Mouse (Mus musculus) MEL (cell line): ENCODE data around the gene Atp13a3. TPM values are rescaled to one million over a fixed set of nuclear protein-coding genes. Genes with fewer than 3 reads are reported as not detected.

Experiments used
- DNase-seq: peaks from one replicate; pipeline ENCODE4 v3.0.0; 2011; ENCODE audit warnings: low read depth, low spot score
- H3K27ac ChIP-seq: 2 replicates; pipeline ENCODE4 v1.5.1; 2012; ENCODE audit warnings: low read depth, mild to moderate bottlenecking, control low read depth, low read length, moderate library complexity; ENCODE audit not compliant: control insufficient read depth
- H3K27me3 ChIP-seq, 2 experiments: fragments of 150-350 bp in 1 of 2; sonication (generic) in 1 of 2; 2 replicates each; pipeline ENCODE4 v1.6.1; 2012; ENCODE audit warnings: low read length in 2 of 2, mild to moderate bottlenecking in 2 of 2, improper control_type of control experiment in 1 of 2, moderate library complexity in 1 of 2; ENCODE audit not compliant: insufficient read depth in 2 of 2, control insufficient read depth in 1 of 2
- H3K36me3 ChIP-seq, 2 experiments: 2 replicates each; pipeline ENCODE4 v1.6.1; 2012 to 2014; ENCODE audit warnings: low read length in 2 of 2, improper control_type of control experiment in 1 of 2, inconsistent platforms in 1 of 2, mild to moderate bottlenecking in 1 of 2; ENCODE audit not compliant: insufficient read depth in 2 of 2, control insufficient read depth in 1 of 2
- H3K4me1 ChIP-seq, 2 experiments: fragments of 150-350 bp in 1 of 2; sonication (generic) in 1 of 2; 2 replicates each; pipeline ENCODE4 v1.6.1; 2012; ENCODE audit warnings: low read length in 2 of 2, improper control_type of control experiment in 1 of 2, mild to moderate bottlenecking in 1 of 2; ENCODE audit not compliant: insufficient read depth in 2 of 2, control insufficient read depth in 1 of 2
- H3K4me3 ChIP-seq, 2 experiments: fragments of 150-350 bp in 1 of 2; sonication (generic) in 1 of 2; 2 replicates each; pipeline ENCODE4 v1.5.1; 2012; ENCODE audit warnings: low read depth in 2 of 2, low read length in 2 of 2, mild to moderate bottlenecking in 2 of 2, moderate library complexity in 2 of 2, control low read depth in 1 of 2, improper control_type of control experiment in 1 of 2; ENCODE audit not compliant: control insufficient read depth in 1 of 2, insufficient read depth in 1 of 2
- H3K79me2 ChIP-seq: 2 replicates; pipeline ENCODE4 v1.6.1; 2012; ENCODE audit warnings: mild to moderate bottlenecking, low read length, moderate library complexity; ENCODE audit not compliant: control insufficient read depth, poor library complexity, insufficient read depth
- H3K9ac ChIP-seq: 2 replicates; pipeline ENCODE4 v1.6.1; 2012; ENCODE audit warnings: low read depth, mild to moderate bottlenecking, control low read depth, low read length, moderate library complexity; ENCODE audit not compliant: control insufficient read depth, poor library complexity, severe bottlenecking
- H3K9me3 ChIP-seq: fragments of 150-350 bp; sonication (generic); replicated peaks from 2 replicates; pipeline ENCODE4 v1.6.1; 2012; ENCODE audit warnings: mild to moderate bottlenecking, low read length, improper control_type of control experiment, moderate library complexity; ENCODE audit not compliant: insufficient read depth
- BHLHE40 ChIP-seq: IDR thresholded peaks from 2 replicates; pipeline ENCODE4 v1.6.1; 2012; ENCODE audit warnings: low read depth, mild to moderate bottlenecking, inconsistent platforms, low read length, improper control_type of control experiment, borderline replicate concordance
- CHD1 ChIP-seq: IDR thresholded peaks from 2 replicates; pipeline ENCODE4 v1.6.1; 2012; ENCODE audit warnings: low read depth, mild to moderate bottlenecking, inconsistent platforms, low read length, improper control_type of control experiment
- CTCF ChIP-seq, 3 experiments: IDR thresholded peaks in 2 of 3; conservative IDR thresholded peaks in 1 of 3; 2 replicates each; pipeline ENCODE4 v1.5.1; 2011 to 2012; ENCODE audit warnings: low read length in 3 of 3, low read depth in 2 of 3, mild to moderate bottlenecking in 2 of 3, improper control_type of control experiment in 1 of 3, inconsistent platforms in 1 of 3, mixed read lengths in 1 of 3, moderate library complexity in 1 of 3; ENCODE audit not compliant: control insufficient read depth in 1 of 3, insufficient read depth in 1 of 3, poor library complexity in 1 of 3, severe bottlenecking in 1 of 3
- ETS1 ChIP-seq: IDR thresholded peaks from 2 replicates; pipeline ENCODE4 v1.6.1; 2012; ENCODE audit warnings: low read depth, mild to moderate bottlenecking, inconsistent platforms, low read length, improper control_type of control experiment, moderate library complexity
- GABPA ChIP-seq: IDR thresholded peaks from 2 replicates; pipeline ENCODE4 v1.6.1; 2012; ENCODE audit warnings: low read depth, mild to moderate bottlenecking, inconsistent platforms, low read length, improper control_type of control experiment, moderate library complexity
- JUND ChIP-seq: IDR thresholded peaks from 2 replicates; pipeline ENCODE4 v1.6.1; 2011; ENCODE audit warnings: low read depth, mild to moderate bottlenecking, improper control_type of control experiment, low read length
- MAFK ChIP-seq: IDR thresholded peaks from 2 replicates; pipeline ENCODE4 v1.6.1; 2011; ENCODE audit warnings: low read depth, mild to moderate bottlenecking, low read length, improper control_type of control experiment, borderline replicate concordance
- MAX ChIP-seq: IDR thresholded peaks from 2 replicates; pipeline ENCODE4 v1.6.1; 2011; ENCODE audit warnings: low read length, improper control_type of control experiment
- MAZ ChIP-seq: IDR thresholded peaks from 2 replicates; pipeline ENCODE4 v1.6.1; 2012; ENCODE audit warnings: low read depth, mild to moderate bottlenecking, inconsistent platforms, low read length, improper control_type of control experiment
- MYC ChIP-seq: IDR thresholded peaks from 2 replicates; pipeline ENCODE4 v1.6.1; 2011; ENCODE audit warnings: low read depth, mild to moderate bottlenecking, low read length, improper control_type of control experiment, moderate library complexity
- POLR2A ChIP-seq, 2 experiments: IDR thresholded peaks; 2 replicates each; pipeline ENCODE4 v1.6.1; 2011 to 2012; ENCODE audit warnings: low read length in 2 of 2, mild to moderate bottlenecking in 2 of 2, control low read depth in 1 of 2, improper control_type of control experiment in 1 of 2, low read depth in 1 of 2, moderate library complexity in 1 of 2; ENCODE audit not compliant: control insufficient read depth in 1 of 2, insufficient read depth in 1 of 2, poor library complexity in 1 of 2
- POLR2AphosphoS5 ChIP-seq: IDR thresholded peaks from 2 replicates; pipeline ENCODE4 v1.6.1; 2012; ENCODE audit warnings: low read depth, borderline replicate concordance, mild to moderate bottlenecking, inconsistent platforms, low read length, moderate library complexity, mixed read lengths
- SIN3A ChIP-seq: IDR thresholded peaks from 2 replicates; pipeline ENCODE4 v1.6.1; 2012; ENCODE audit warnings: low read length, improper control_type of control experiment, inconsistent platforms
- TAL1 ChIP-seq: IDR thresholded peaks from 2 replicates; pipeline ENCODE4 v1.6.1; 2012; ENCODE audit warnings: mild to moderate bottlenecking, inconsistent platforms, low read length, moderate library complexity, mixed read lengths
- TBP ChIP-seq: IDR thresholded peaks from 2 replicates; pipeline ENCODE4 v1.8.0; 2011; ENCODE audit warnings: low read depth, low read length, improper control_type of control experiment
- ZNF384 ChIP-seq: IDR thresholded peaks from 2 replicates; pipeline ENCODE4 v1.6.1; 2012; ENCODE audit warnings: low read depth, mild to moderate bottlenecking, inconsistent platforms, low read length, improper control_type of control experiment
- polyA plus RNA-seq, 2 experiments: library from polyadenylated mRNA; stranded (reverse) in 1 of 2; unstranded in 1 of 2; fragments of >175 nt in 1 of 2; fragments of >200 nt in 1 of 2; gene quantifications; 2 replicates each; pipeline versions ENCODE4 v1.2.1 to v1.2.4; 2012; ENCODE audit warnings: low replicate concordance in 2 of 2, low read depth in 1 of 2; ENCODE audit not compliant: insufficient read length in 2 of 2, insufficient read depth in 1 of 2, missing spikeins in 1 of 2
- total RNA-seq: library from RNA; depleted of rRNA; stranded (reverse); fragments of 300-350 nt; gene quantifications from 2 replicates; pipeline ENCODE4 v1.2.3, GENCODE M21; 2012

Atp13a3 gene
- total and polyA plus RNA-seq, 3 experiments: 93.3 to 120 (median 117) TPM

DNA sequence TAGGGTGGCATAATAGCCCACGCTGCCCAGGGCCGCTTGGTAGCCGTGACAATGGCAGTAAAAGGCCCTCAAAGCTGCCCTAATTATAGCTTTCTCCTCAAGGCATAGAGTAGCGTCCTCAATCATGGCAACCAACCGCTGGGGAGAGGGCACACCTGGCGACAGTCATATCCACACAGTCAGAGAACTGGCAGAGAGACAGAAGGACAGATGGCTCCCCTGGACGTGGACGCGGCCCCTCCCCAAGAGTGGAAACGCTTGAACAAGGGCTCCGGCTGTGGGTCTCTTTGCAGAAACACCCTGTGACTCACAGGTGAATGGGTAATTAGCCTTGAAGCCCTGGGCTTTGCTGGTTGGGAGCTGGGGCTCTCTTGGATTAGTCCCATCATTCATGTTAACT lies 127.4 kb downstream of the Atp13a3 start:
- no peak for TF ChIP-seq MAFK
- TF ChIP-seq TAL1: no peak
- no peak for TF ChIP-seq BHLHE40
- TF ChIP-seq POLR2A (IDR thresholded peaks at IDR 0.05; ENCODE audit: control insufficient read depth in 1 of 2, insufficient read depth in 1 of 2, low read depth in 1 of 2, low read length in 2 of 2, poor library complexity in 1 of 2): no peak
- TF ChIP-seq MAX: no peak
- no peak overlapping the region for H3K27ac ChIP-seq
- H3K9ac ChIP-seq: no peak overlapping the region
- H3K79me2 ChIP-seq: no peaks in the 10 kb centered on the region
- H3K27me3 ChIP-seq: peaks cover 0 to 10% of the 10 kb centered on the region in 2 experiments; a peak in 3 of 4 replicates
- DNase-seq: no peak
- H3K36me3 ChIP-seq: no peaks in the 10 kb centered on the region
- peaks cover 0 to 5% of the 10 kb centered on the region in 2 experiments; a peak in 1 of 4 replicates for H3K4me1 ChIP-seq
- H3K4me3 ChIP-seq: no peak overlapping the region
- no peaks in the 10 kb centered on the region for H3K9me3 ChIP-seq

DNA sequence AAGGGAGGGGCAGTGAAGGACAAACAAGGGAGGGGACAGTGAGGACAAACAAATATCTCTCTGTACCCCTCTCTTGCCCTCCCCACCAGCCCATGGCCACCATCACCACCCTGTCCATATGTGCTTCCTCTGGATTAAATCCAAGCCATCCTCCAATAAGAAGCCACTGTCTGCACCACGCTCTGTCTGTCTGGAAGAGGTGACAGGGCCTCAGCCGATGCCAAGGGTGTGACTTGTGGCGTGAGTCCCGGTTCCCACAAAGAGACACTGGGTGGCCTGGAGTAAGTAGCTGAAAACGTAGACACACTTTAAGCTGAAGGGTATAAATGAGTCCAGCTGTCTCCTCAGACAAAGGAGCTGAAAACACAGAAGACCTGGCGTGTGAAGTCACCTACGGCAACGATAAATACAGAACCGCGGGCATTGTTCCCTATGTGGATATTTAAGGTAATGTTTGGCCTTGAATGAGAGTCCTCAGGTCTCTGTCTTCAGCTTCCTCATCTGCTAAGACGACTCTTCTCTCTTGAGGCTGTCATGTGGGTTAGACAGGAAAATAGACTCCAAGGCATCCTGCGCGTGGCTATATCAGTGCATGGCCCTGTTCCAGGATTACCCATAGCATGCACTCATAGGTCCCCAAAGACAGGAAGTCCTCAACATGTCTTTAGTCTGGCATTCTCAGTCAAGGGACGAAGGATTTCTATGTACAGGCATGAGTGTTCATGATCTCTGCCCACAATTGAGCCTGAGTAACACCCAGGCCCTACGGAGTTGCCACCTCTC lies 130.0 kb downstream of the Atp13a3 start:
- H3K36me3 ChIP-seq: no peaks in the 10 kb centered on the region
- H3K27me3 ChIP-seq: peaks cover 0 to 5% of the 10 kb centered on the region in 2 experiments; a peak in 2 of 4 replicates
- DNase-seq: peak; percentile 56
- peaks cover 0 to 5% of the 10 kb centered on the region in 2 experiments; a peak in 1 of 4 replicates for H3K4me1 ChIP-seq
- no peak overlapping the region for H3K27ac ChIP-seq
- H3K4me3 ChIP-seq: no peak overlapping the region
- H3K9me3 ChIP-seq: no peaks in the 10 kb centered on the region
- TF ChIP-seq CHD1 (no peak), ETS1 (no peak), ZNF384 (no peak), MAZ (no peak), SIN3A (no peak), TBP (no peak), POLR2AphosphoS5 (no peak), GABPA (no peak), JUND (no peak), MYC (no peak), CTCF (IDR thresholded peaks at IDR 0.05 in 2 of 3, conservative IDR thresholded peaks at IDR 0.05 in 1 of 3; ENCODE audit: control insufficient read depth in 1 of 3, insufficient read depth in 1 of 3, low read depth in 2 of 3, low read length in 3 of 3, poor library complexity in 1 of 3, severe bottlenecking in 1 of 3) (no peak)
- no peaks in the 10 kb centered on the region for H3K79me2 ChIP-seq
- no peak overlapping the region for H3K9ac ChIP-seq
